Mouse (Mus musculus) heart, embryonic 11.5 days (tissue): ENCODE results near the gene Krtap4-6. TPM values are rescaled to one million over a fixed set of nuclear protein-coding genes. Genes with fewer than 3 reads are reported as not detected.
"Not testable (repeated sequence)": the region's sequence is repeated elsewhere in the genome, so short reads cannot be mapped to it uniquely, and the experiment has no call there.

Experiments used
- ATAC-seq: fragments of 200-750 bp; cut with Nextera tagmentation; replicated peaks from 2 replicates; pipeline ENCODE4 v1.8.0; 2017; ENCODE audit warnings: moderate library complexity; ENCODE audit not compliant: insufficient number of reproducible peaks, low FRiP score, low TSS enrichment
- H3K27ac ChIP-seq: fragments of 300-500 bp; sonication (generic); 2 replicates; pipeline ENCODE4 v1.5.1; 2014; ENCODE audit warnings: mild to moderate bottlenecking, low read depth, low read length
- H3K27me3 ChIP-seq: fragments of 300-500 bp; sonication (generic); 2 replicates; pipeline ENCODE4 v1.6.1; 2014; ENCODE audit warnings: mild to moderate bottlenecking, low read length, mixed read lengths; ENCODE audit not compliant: control insufficient read depth, insufficient read depth
- H3K36me3 ChIP-seq: fragments of 300-500 bp; sonication (generic); 2 replicates; pipeline ENCODE4 v1.6.1; 2014; ENCODE audit warnings: mild to moderate bottlenecking, low read length, moderate library complexity, mixed read lengths; ENCODE audit not compliant: control insufficient read depth, insufficient read depth
- H3K4me1 ChIP-seq: fragments of 300-500 bp; sonication (generic); 2 replicates; pipeline ENCODE4 v1.6.1; 2014; ENCODE audit warnings: low read length; ENCODE audit not compliant: control insufficient read depth, insufficient read depth
- H3K4me2 ChIP-seq: fragments of 300-500 bp; sonication (generic); 2 replicates; pipeline ENCODE4 v1.6.1; 2014; ENCODE audit warnings: mild to moderate bottlenecking, moderate library complexity
- H3K4me3 ChIP-seq: fragments of 300-500 bp; sonication (generic); 2 replicates; pipeline ENCODE4 v1.5.1; 2014; ENCODE audit warnings: low read depth, low read length
- H3K9ac ChIP-seq: fragments of 300-500 bp; sonication (generic); 2 replicates; pipeline ENCODE4 v1.6.1; 2014; ENCODE audit warnings: mild to moderate bottlenecking, low read depth, low read length, moderate library complexity
- H3K9me3 ChIP-seq: fragments of 300-500 bp; sonication (generic); replicated peaks from 2 replicates; pipeline ENCODE4 v1.6.1; 2016; ENCODE audit warnings: low read length; ENCODE audit not compliant: control insufficient read depth
- WGBS: fragments of 180-500 bp; shearing (Covaris S2); extraction: QIAGEN DNeasy Blood & Tissue Kit; methylation state at CpG from one replicate; pipeline ENCODE4 v1.1.7; 2014; ENCODE audit not compliant: insufficient replicate concordance; 5-methylcytosine and 5-hydroxymethylcytosine counted together
- polyA plus RNA-seq: library from polyadenylated mRNA; unstranded; fragments of >200 nt; fragmentation: Nextera tagmentation; extraction: Ambion mirVana; gene quantifications from 2 replicates; pipeline ENCODE4 v1.2.1, GENCODE M21; 2014

Gene Krtap4-6
- not detected in 2 replicates for polyA plus RNA-seq

DNA sequence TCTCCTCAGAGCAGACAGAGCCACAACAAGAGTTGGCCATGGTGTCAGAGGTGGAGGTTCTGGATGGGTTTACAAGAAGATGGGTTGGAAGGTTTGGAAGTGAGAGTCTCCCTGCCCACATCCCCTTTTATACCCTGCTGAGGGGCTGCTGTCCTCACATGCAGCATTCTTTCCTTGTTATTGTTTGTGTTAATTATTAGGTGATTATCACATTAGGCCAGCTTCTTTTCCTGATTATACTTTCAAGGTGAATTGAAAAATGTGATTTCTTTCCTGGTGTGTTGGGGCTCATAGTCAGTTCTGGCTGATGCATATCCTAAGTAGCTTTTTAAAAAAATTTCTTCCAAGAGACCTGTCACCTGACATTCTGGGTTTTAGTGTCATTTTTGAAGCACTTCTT is at the start of gene Krtap4-6:
Gene Krtap4-6, minus strand, starts transcription at position 101 of the 400 bp plus-strand sequence.
- H3K4me1 ChIP-seq = no peaks in the 10 kb centered on the region
- no peak for ATAC-seq
- H3K36me3 ChIP-seq = no peaks in the 10 kb centered on the region
- H3K4me2 ChIP-seq = no peak within 1 kb of the TSS
- H3K9ac ChIP-seq = no peak within 1 kb of the TSS
- no peaks in the 10 kb centered on the region for H3K9me3 ChIP-seq
- no peaks in the 10 kb centered on the region for H3K27me3 ChIP-seq
- H3K4me3 ChIP-seq = no peak within 1 kb of the TSS
- no peak within 1 kb of the TSS for H3K27ac ChIP-seq

DNA sequence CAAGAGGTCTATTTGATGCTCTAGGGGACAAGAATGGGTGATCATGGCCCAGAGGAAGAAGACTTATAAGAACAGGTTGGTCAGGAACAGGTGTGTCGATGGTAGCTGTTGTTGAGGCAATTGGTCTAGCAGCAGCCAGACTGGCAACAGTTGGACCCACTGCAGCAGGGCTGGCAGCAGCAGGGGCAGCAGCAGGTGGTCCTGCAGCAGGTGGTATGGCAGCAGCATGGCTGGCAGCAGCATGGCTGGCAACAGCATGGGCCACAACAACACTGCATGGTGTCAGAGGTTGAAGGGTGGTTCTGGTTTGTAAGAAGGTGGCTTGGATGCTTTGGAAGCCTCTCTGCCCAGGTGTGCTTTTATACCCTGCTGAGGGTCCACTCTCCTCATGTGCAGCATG is 24.7 kb upstream of the Krtap4-6 start, which contains the start of gene Gm14190:
Gene Gm14190, minus strand, starts transcription at position 278 of the 400 bp plus-strand sequence.
- WGBS = 87% methylated on average over 1 of the region's 1 CpGs
- H3K27ac ChIP-seq = no peak within 1 kb of the TSS
- no peaks in the 10 kb centered on the region for H3K9me3 ChIP-seq
- H3K9ac ChIP-seq = no peak within 1 kb of the TSS
- H3K4me1 ChIP-seq = no peaks in the 10 kb centered on the region
- no peaks in the 10 kb centered on the region for H3K27me3 ChIP-seq
- ATAC-seq = no peak
- H3K4me2 ChIP-seq = no peak within 1 kb of the TSS
- H3K4me3 ChIP-seq = no peak within 1 kb of the TSS
- H3K36me3 ChIP-seq = no peaks in the 10 kb centered on the region

DNA sequence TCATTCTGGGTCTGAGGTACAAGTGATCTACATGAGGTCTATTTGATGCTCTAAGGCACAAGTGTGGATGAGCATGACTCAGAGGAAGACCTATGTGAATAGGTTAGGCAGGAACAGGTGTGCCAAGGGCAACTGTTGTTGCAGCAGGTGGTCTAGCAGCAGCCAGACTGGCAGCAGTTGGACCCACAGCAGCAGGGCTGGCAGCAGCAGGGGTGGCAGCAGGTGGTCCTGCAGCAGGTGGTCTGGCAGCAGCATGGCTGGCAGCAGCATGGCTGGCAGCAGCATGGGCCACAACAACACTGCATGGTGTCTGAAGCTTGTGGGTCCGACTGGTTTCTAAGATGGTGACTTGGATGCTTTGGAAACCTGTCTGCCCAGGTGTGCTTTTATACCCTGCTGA is 19.5 kb upstream of the Krtap4-6 start:
- not testable (repeated sequence) for ATAC-seq, H3K4me2 ChIP-seq

DNA sequence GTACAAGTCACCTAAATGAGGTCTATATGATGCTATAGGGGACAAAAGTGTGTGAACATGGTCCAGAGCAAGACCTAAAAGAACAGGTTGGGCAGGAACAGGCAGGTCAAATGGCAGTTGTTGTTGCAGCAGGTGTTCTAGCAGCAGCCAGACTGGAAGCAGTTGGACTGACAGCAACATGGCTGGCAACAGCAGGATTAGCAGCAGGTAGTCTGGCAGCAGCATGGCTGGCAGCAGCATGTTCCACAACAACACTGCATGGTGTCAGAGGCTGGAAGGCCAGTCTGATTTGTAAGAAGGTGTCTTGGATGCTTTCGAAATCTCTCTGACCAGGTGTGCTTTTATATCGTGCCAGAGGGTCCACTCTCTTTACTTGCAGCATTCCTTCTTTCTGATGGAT is 17.7 kb upstream of the Krtap4-6 start:
- Histone ChIP-seq H3K9ac (no peak overlapping the region), H3K4me1 (no peaks in the 10 kb centered on the region), H3K4me2 (no peak overlapping the region), H3K27ac (no peak overlapping the region), H3K27me3 (no peaks in the 10 kb centered on the region), H3K4me3 (no peak overlapping the region), H3K9me3 (no peaks in the 10 kb centered on the region), H3K36me3 (no peaks in the 10 kb centered on the region)
- no peak for ATAC-seq
- 75% methylated on average over 2 of the region's 2 CpGs for WGBS

More for the DNA sequence above, 19.5 kb upstream of the Krtap4-6 start:
- H3K4me3 ChIP-seq, H3K27ac ChIP-seq, H3K36me3 ChIP-seq, H3K9me3 ChIP-seq, H3K9ac ChIP-seq, H3K27me3 ChIP-seq, H3K4me1 ChIP-seq: not testable (repeated sequence)
- WGBS = 60% methylated on average over 1 of the region's 1 CpGs

DNA sequence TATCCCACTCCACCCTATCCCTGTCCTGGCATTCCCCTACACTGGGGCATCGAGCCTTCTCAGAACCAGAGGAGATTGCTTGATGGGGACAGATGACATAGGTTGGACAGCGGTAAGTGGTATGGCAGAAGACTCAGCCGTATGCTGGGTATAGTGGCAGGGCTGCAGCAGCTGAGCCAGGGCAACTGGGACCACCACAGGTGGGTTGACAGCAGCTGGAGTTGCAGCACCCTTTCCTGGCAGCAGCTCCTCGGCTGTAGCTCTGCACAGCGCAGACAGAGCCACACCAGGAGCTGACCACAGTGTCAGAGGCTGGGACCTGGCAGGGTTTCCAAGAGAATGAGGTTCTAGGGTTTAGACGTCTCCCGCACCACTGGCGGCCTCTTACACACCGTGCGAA is 3.0 kb downstream of the Krtap4-6 start:
- no peaks in the 10 kb centered on the region for H3K27me3 ChIP-seq
- 78% methylated on average over 10 of the region's 10 CpGs for WGBS
- ATAC-seq = no peak

DNA sequence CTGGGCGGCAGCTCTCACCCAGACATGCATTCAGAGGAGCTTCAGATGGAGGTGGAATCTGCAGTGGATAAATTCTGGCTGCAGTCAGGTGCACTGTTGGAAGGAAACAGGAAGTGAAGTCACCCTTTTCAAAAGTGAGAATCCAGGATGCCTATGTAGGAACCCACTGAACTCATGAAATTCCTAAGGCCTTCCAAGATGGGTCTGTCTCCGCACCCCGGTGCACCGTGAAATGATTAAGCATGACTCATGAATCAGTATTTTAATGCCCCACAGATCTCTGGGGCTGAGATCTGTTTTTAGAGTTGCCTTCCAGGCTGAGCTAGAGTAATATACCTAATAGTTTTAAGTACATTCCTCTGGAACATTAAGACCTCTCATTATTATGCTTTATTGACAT is 6.5 kb downstream of the Krtap4-6 start:
- no peaks in the 10 kb centered on the region for H3K4me1 ChIP-seq
- H3K27ac ChIP-seq = no peak overlapping the region
- H3K4me3 ChIP-seq = no peak overlapping the region
- H3K9me3 ChIP-seq = no peaks in the 10 kb centered on the region
- 83% methylated on average over 4 of the region's 4 CpGs for WGBS
- no peak overlapping the region for H3K4me2 ChIP-seq
- H3K9ac ChIP-seq = no peak overlapping the region
- no peak for ATAC-seq
- H3K27me3 ChIP-seq = no peaks in the 10 kb centered on the region
- H3K36me3 ChIP-seq = no peaks in the 10 kb centered on the region

More for the DNA sequence above, 3.0 kb downstream of the Krtap4-6 start:
- Histone ChIP-seq H3K9me3 (no peaks in the 10 kb centered on the region), H3K27ac (no peak overlapping the region), H3K4me2 (no peak overlapping the region), H3K36me3 (no peaks in the 10 kb centered on the region), H3K4me3 (no peak overlapping the region), H3K9ac (no peak overlapping the region), H3K4me1 (no peaks in the 10 kb centered on the region)

DNA sequence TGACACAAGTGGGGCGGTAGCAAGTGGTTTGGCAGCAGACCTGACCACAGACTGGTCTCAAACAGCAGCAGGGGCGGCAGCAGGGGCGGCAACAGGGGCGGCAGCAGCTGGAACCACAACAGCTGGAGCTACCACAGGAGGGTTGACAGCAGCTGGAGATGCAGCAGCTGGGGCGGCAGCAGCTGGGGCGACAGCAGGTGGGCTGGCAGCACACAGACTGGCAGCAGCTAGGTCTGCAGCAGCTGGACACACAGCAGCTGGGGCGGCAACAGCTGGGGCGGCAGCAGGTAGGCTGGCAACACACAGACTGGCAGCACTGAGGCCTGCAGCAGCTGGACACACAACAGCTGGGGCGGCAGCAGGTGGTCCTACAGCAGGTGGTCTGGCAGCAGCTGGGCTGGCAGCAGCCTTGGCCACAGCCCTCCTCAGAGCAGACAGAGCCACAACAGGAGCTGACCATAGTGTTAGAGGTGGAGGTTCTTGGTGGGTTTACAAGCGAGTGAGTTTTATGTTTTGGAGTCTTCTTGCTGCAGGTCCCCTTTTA is 7.2 kb downstream of the Krtap4-6 start, which contains the start of gene Gm11563:
Gene Gm11563, minus strand, starts transcription at position 494 of the 544 bp plus-strand sequence.
- not testable (repeated sequence) for H3K9me3 ChIP-seq, H3K27ac ChIP-seq, ATAC-seq, H3K4me2 ChIP-seq, H3K4me1 ChIP-seq, H3K27me3 ChIP-seq, H3K4me3 ChIP-seq, H3K9ac ChIP-seq, H3K36me3 ChIP-seq
- WGBS = 62% methylated on average over 10 of the region's 10 CpGs

DNA sequence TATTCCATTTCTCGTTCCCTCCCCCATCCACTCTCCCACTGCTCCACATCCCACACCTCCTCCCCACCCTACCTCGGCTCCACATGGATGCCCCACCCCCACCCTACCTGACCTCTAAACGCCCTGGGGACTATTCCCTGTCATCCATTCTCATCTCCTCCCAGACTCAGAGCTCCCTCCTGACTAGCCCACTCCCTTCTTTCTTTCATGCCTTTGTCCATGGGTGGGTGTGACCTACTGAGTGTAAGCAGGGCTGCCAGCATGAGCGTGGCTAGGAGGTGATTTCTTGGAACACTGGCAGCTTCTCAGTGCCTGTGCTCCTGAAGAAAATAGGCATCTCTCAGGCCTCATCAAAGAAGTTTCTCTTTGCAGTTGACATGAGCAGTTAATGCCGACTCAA is 8.7 kb downstream of the Krtap4-6 start:
- no peak for ATAC-seq
- no peak overlapping the region for H3K4me3 ChIP-seq
- H3K27me3 ChIP-seq = no peaks in the 10 kb centered on the region
- H3K4me2 ChIP-seq = no peak overlapping the region
- WGBS = 47% methylated on average over 5 of the region's 5 CpGs
- no peaks in the 10 kb centered on the region for H3K36me3 ChIP-seq
- no peaks in the 10 kb centered on the region for H3K4me1 ChIP-seq
- H3K9ac ChIP-seq = no peak overlapping the region
- H3K27ac ChIP-seq = no peak overlapping the region
- no peaks in the 10 kb centered on the region for H3K9me3 ChIP-seq

DNA sequence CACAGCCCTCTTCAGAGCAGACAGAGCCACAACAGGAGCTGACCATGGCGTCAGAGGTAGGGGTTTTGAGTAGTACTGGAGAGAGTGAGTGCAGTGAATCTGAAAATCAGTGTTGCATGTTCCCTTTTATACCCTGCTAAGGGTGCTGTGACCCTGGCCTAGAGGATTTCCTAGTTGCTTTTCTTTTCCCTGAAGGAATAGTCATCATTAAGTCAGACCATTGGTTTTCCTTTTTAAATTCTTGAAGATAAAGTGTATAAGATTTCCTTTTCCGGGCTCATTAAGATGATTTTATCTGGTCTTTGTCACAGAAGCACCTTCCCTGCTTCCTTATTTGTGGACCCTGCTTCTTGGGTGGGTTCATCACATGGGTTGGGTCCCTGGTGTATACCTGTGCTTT is 15.6 kb downstream of the Krtap4-6 start, which contains the start of gene Gm11555:
Gene Gm11555, minus strand, starts transcription at position 101 of the 400 bp plus-strand sequence.
- H3K27me3 ChIP-seq = no peaks in the 10 kb centered on the region
- H3K27ac ChIP-seq = no peak within 1 kb of the TSS
- no peaks in the 10 kb centered on the region for H3K9me3 ChIP-seq
- H3K9ac ChIP-seq = no peak within 1 kb of the TSS
- 78% methylated on average over 2 of the region's 2 CpGs for WGBS
- no peaks in the 10 kb centered on the region for H3K36me3 ChIP-seq
- H3K4me2 ChIP-seq = no peak within 1 kb of the TSS
- no peak for ATAC-seq
- no peak within 1 kb of the TSS for H3K4me3 ChIP-seq
- H3K4me1 ChIP-seq = no peaks in the 10 kb centered on the region
